Mouse (Mus musculus): ENCODE data around the gene Apip.

Gene Apip

GRCm38 (mm10) chr2:103073219-103073982 lies at the start of gene Apip, which contains the start of gene Pdhx:
Gene Apip, plus strand, starts transcription at chr2:103073675.
Gene Pdhx, minus strand, starts transcription at chr2:103073513.
- DNase-seq = peak; percentile 99 to 100

GRCm38 (mm10) chr2:103037831-103038230 lies 35.6 kb upstream of the Apip start:
- no peak for DNase-seq

- DNase-seq = no peak
Measured at GRCm38 (mm10) chr2:103040896-103041295, 32.6 kb upstream of the Apip start.

GRCm38 (mm10) chr2:103045286-103045685 lies 28.2 kb upstream of the Apip start:
- no peak for DNase-seq

- DNase-seq = no peak
Measured at GRCm38 (mm10) chr2:103051937-103052893, 21.3 kb upstream of the Apip start.

- DNase-seq = no peak
Measured at GRCm38 (mm10) chr2:103055820-103056219, 17.7 kb upstream of the Apip start.

- DNase-seq = no peak
Measured at GRCm38 (mm10) chr2:103058266-103058665, 15.2 kb upstream of the Apip start.

- DNase-seq = no peak
Measured at GRCm38 (mm10) chr2:103062865-103063264, 10.6 kb upstream of the Apip start.

GRCm38 (mm10) chr2:103066683-103067551 lies 6.6 kb upstream of the Apip start:
- no peak for DNase-seq

- no peak for DNase-seq
Measured at GRCm38 (mm10) chr2:103067552-103068207, 5.8 kb upstream of the Apip start.

GRCm38 (mm10) chr2:103068602-103069001 lies 4.9 kb upstream of the Apip start:
- no peak for DNase-seq

GRCm38 (mm10) chr2:103069752-103070405 lies 3.6 kb upstream of the Apip start:
- DNase-seq = no peak

- no peak for DNase-seq
Measured at GRCm38 (mm10) chr2:103070586-103070985, 2.9 kb upstream of the Apip start.

- no peak for DNase-seq
Measured at GRCm38 (mm10) chr2:103081117-103081516, 7.6 kb downstream of the Apip start.

GRCm38 (mm10) chr2:103081706-103082105 lies 8.2 kb downstream of the Apip start:
- no peak for DNase-seq

- no peak for DNase-seq
Measured at GRCm38 (mm10) chr2:103082853-103083252, 9.4 kb downstream of the Apip start.

GRCm38 (mm10) chr2:103084451-103084850 lies 11.0 kb downstream of the Apip start:
- no peak for DNase-seq

- DNase-seq = no peak
Measured at GRCm38 (mm10) chr2:103085633-103086032, 12.2 kb downstream of the Apip start.

GRCm38 (mm10) chr2:103086432-103086831 lies 13.0 kb downstream of the Apip start:
- no peak for DNase-seq

- DNase-seq = no peak
Measured at GRCm38 (mm10) chr2:103088099-103088498, 14.6 kb downstream of the Apip start.

- no peak for DNase-seq
Measured at GRCm38 (mm10) chr2:103089521-103089920, 16.0 kb downstream of the Apip start.

- DNase-seq = no peak
Measured at GRCm38 (mm10) chr2:103102595-103102994, 29.1 kb downstream of the Apip start.

All from thymus, adult 18-20 months (tissue).